Mouse (Mus musculus) fibroblast of lung, adult 2 months (primary cell): Measurements from ENCODE around the gene Ltb.
A peak's percentile ranks its signal among the peaks of the same experiment; 100 is the strongest.

Source experiments
- DNase-seq: peaks from one replicate; pipeline ENCODE4 v3.0.0-alpha.2; 2011; ENCODE audit warnings: low read depth

Ltb gene

DNA sequence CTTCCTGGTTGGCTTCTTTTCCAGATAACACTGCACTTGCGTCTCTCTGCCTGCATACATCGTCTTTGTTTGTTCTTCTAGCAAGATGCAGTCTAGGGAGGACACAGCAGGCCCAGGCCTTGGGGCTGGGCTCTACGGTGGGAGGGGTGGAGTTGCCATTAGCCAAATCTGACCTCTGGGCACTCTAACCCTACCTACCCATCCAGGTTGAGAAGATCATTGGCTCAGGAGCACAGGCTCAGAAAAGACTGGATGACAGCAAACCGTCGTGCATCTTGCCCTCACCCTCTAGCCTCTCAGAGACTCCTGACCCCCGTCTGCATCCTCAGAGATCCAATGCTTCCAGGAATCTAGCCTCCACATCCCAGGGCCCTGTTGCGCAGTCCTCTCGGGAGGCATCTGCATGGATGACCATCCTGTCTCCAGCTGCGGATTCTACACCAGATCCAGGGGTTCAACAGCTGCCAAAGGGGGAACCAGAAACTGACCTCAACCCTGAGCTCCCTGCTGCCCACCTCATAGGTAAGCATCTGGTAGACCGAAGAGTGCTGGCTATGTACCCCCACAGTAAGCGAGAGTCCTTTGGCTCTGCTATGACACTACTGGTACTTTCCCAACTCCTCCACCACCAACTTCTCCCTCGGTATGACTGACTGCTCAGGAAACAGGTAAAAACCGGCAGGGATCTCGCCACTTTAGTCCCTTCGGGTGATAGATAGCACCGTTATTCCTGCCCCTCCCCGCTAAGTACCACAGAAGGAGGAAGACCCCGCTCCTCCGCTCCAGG, 798 bp downstream of the Ltb start:
- no peak for DNase-seq

DNA sequence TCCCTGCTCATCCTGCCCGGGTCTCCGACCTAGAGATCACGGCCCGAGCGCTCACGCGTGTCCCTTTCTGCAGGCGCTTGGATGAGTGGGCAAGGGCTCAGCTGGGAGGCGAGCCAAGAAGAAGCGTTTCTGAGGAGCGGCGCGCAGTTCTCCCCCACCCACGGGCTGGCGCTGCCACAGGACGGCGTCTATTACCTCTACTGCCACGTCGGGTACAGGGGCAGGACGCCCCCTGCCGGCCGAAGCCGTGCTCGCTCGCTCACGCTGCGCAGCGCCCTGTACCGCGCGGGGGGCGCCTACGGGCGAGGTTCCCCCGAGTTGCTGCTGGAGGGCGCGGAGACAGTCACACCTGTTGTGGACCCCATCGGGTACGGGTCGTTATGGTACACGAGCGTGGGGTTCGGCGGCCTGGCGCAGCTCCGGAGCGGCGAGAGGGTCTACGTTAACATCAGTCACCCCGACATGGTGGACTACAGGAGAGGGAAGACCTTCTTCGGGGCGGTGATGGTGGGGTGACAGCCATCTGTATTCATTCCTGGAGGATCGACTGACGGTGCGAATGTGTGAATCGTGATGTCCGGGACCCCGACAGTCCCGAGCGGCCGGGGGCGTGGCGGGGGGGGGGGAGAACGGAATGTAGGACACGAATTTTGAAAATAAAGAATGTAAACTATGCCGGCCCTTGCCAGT, 1.5 kb downstream of the Ltb start:
- DNase-seq: no peak

DNA sequence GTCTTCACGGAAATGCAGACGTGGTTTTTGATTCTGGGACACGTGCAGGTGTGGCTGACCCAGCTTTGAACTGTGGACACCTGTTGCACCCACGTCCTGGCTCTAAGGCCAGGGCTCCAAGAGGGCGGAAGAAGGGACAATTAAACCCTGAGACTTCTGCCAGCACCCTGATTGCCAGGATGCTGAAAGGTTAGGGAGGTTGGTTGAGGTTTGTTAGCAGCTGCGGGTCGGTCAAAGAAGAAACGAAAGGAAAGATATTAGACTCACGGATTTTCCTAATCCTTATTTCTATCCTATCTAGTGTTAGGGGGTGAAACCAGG, 2.0 kb downstream of the Ltb start:
- DNase-seq: no peak

DNA sequence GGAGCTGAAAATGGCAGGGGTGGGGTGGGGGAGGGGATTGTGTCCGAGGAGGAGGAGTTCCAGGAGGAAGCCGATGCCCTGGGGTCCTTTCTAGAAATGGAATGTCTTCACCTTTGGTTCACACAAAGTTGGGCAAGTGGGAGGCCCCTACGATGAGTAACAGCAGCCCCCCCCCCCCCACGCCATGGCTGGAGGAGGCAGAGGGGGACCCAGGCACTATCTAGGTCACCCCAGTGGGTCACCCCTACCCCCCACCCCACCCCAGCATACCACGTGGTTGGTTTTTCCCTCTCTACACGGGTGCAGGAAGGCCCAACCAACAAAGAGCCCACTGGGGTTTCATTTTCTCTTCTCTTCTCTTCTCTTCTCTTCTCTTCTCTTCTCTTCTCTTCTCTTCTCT, 2.9 kb downstream of the Ltb start:
- no peak for DNase-seq

DNA sequence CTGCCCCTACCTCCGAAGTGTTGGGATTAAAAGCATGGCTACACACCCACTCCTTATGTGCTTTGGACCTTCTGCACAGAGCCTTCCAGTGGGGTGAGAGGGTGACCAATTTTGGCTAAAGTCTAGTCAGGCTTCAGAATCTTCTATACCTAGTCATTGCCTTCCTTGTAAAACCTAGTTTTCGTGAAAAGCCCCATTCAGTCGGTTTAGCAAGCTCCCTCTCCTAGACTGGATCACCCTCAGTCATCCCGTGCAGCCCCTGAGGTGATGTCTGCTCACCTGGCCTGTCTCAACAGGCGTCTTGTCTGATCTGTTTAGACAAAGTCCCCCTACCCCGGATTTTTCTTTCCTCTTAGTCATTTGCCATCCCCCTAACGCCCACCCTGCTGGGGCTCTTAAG, 3.8 kb downstream of the Ltb start:
- no peak for DNase-seq

DNA sequence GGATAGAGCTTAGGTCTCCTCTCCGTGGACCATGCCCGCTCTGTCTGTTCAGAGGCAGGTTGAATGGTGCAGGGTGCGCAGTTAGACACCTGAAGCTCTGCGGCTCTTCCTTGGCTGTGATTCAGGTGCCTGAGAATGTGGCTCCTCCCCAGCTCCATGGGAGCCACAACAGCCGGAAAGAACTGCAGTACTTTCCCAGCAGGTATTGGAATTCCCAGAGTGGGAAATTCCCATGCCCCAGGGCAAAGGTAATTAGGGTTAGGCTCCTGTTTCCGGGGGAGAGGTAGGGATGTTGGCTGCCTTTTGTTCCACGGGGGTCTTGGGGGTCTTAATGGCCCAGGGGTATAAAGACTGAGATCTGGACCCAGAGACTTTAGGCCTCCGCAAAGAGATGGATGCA, 4.7 kb downstream of the Ltb start:
- DNase-seq: no peak

DNA sequence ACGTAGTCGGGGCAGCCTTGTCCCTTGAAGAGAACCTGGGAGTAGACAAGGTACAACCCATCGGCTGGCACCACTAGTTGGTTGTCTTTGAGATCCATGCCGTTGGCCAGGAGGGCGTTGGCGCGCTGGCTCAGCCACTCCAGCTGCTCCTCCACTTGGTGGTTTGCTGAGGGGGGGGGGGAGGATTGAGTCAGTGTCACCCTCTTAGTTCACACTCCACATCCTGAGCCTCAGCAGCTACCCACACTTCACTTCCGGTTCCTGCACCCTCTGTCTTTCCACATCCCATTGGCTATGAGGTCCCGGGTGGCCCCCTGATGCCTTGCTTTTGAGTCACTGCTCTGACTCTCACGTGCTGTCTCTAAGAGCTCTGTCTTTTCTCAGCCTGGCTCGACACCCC, 6.2 kb downstream of the Ltb start:
- no peak for DNase-seq

DNA sequence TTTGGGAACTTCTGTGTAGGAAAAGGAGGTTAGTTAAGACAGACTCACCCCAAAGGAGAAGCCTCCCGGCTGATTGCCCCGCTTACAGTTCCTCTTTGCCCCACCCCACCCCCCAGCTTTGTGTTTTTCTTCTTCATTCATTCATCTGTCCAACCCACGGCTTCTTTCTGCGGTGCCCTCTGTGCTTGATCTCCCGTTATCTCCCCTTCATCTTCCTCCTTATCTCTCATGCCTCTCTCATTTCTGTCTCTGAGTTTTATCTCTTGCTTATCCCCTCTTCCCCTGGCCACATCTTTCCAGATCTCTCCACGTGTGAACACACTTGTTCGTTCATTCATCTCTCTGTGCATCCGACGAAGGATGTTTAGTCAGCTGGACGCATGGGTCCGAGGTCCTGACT, 6.9 kb downstream of the Ltb start:
- no peak for DNase-seq

DNA sequence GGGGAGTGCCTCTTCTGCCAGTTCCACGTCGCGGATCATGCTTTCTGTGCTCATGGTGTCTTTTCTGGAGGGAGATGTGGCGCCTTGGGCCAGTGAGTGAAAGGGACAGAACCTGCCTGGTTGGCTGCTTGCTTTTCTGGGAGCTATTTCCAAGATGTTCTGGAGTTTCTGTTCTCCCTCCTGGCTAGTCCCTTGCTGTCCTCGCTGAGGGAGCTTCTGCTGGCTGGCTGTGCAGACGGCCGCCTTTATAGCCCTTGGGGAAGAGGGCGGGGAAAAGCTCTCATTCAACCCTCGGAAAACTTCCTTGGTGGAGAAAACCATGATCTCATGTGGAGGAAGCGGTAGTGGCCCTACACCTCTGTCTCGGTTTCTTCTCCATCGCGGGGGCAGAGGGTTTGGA, 7.5 kb downstream of the Ltb start, which contains the start of gene Tnf:
TSS of gene Tnf (minus strand) at position 221 of the 400 bp plus-strand sequence.
- DNase-seq: no peak

DNA sequence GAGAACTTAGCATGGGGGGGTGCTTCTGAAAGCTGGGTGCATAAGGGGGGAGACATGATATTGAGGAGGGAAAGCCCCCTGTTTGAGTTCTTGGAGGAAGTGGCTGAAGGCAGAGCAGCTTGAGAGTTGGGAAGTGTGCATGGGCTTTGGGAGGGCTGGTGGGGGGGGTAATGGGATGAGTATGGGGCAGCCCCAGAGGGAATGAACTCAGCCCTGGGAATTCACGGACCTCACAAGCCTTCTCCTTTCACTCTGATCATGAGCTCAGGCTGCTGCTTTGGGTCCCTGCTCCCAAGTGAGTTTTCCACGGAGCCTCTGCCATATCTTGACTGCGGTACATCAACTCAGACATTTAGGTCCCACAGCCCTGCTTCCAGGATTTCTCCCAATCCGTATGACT, 8.2 kb downstream of the Ltb start:
- no peak for DNase-seq

DNA sequence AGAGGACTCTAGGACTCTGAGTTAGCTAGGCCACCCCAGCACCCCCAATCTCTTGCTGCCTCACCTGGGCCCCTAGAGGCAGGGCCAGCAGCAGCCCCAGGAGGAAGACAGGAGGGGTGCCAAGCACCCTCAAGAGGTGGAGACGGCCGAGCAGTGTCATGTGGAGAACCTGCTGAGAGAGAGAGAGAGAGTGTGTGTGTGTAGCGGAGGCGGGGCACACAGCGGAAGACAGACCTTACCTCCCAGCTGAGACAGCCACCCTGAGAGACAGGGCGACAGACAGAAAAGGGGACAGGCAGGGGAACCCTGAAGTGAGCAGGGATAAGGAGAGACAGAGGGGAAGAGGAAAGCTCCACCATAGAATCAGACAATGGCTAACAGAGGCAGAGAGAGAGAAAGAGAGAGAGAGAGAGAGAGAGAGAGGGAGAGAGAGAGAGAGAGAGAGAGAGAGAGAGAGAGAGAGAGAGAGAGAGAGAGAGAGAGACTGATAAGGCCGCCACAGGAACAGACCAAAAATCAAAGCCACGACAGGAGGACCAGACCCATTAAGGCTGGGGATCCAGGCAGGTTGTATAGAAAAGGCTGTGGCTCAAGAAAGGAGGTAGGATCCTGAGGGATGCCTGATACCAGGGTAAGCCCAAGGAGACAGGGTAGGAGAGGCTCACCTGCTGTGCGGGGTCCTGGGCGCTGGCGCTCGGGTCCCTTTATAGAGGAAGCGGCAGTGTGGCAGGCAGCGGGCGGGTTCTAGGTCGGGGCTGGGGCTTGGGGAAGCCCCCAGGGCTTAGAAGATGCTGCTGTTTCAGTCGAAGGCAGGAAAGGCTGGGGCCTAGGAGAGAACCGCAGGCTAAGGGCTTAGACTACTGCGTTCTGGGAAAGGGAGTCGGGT, 10.5 kb downstream of the Ltb start, which contains the start of gene Lta:
TSS of gene Lta (minus strand) at position 858 of the 886 bp plus-strand sequence.
- DNase-seq: no peak

DNA sequence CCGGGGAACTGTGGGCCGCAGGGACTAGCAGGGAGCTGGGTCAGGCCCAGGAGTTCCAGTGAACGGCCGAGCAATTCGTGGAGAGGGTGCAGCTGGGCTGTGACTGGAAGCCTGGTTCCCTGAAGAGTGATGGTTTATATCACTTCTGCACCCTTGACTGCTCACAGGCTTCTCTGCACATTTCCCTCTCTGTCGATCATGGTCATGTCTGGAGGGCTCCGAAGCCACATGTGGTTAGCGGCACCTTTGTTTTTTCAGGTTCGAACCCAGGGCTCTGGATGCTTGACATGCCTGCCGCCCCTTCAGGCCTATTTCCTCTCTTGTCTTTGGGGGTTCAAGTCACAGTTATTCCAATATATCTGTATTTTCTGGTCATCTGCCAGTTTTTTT, 11.1 kb downstream of the Ltb start:
- DNase-seq: no peak

DNA sequence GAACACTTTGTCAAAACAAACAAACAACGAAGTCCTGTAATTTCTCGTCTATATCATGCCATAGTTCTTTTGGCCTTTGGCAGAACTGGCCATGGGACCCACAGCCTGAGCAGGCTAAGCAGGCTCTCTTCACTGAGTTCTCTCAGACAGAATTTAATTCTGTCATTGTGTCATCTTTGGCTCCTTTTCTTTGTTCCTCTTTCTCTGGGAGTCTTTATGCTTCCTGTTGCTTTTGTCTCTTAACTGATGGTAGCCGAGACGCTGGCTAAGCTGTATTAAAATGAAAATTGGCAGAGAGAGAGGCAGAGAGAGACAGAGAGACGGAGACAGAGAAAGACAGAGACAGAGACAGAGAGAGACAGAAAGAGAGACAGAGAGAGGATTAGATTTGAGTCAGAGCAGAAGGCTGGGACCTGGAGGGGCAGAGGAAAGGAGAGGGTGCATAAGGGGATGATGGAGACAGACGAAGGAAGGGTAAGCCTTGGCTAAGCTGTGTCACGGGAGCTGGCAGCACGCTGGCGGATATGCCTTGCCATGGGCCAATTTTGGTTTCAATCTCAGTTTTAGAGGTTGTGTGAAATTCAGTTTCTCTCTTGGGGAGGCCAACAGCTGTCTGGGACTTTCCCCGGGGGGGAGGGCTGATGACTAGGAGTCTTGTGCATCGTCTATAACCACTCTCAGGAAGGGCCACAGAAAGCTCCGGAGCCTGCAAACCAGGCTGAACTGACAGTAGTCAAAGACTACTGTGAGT, 15.7 kb downstream of the Ltb start:
- no peak for DNase-seq

DNA sequence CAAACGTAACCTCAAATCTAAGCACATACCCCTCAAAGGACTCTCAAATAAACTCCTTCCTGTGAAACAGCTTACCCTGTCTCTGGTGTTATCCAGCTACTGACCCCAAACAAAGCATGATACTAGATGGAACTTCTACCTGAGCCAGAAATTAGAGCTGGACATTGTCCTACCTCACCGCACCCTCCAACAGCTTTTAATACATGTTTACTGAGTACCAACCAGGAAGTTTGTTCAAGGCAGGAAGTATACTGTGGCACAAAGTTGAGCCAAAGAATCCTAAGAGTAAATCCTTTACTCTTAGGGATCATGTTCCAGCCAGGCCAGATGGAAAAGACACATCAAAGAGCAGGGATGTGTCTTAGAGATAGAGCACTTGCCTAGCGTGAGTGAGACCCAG, 16.4 kb downstream of the Ltb start:
- DNase-seq: no peak

DNA sequence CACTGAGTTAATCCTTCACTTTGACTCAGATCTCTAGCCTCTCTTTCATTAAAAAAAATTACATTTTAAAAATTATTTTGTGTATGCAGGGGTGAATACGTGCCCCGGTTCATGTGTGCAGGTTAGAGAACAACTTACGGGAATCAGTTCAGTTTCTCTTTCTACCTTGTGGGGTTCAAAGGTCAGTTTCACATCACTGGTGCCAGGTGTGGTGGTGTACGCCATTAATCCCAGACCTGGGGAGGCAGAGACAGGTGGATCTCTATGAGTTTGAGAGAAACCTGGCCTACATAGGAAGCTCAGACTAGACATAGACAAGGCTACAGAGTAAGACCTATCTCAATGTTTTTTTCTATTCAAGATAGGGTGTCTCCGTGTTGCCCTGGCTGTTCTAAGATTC, 18.8 kb downstream of the Ltb start:
- DNase-seq: no peak

DNA sequence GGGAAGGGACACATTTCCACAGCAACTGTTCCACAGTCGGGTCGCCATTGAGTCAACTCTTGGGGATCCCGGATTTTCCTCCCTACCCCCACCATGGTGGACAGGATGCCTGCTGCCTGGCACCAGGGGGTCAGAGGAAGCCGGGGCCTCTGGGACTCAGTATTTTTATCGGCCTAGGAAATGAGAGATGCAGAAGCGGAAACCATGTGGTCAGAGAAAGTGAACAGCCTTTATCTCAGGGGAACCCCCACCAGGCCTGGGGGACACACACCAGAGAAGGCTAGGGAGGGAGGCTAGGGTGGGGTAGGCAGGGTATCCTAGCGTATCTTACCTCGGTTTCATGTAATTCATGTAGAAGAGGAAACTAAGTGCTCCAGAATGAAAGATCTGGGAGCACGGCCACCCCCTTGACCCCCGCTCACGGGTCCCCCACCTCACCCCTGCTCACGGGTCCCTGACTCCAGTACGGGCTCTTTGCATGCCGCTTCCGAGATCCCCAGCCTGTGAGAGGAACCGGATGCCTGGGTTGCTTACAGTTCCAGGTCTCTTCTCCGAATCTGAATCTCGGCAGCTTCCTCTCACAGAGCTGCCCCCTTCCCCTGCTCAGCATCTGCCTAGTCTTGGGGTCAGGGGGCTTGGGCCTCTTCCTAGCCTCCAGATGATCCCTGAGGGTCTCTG, 24.4 kb downstream of the Ltb start:
- DNase-seq: no peak

DNA sequence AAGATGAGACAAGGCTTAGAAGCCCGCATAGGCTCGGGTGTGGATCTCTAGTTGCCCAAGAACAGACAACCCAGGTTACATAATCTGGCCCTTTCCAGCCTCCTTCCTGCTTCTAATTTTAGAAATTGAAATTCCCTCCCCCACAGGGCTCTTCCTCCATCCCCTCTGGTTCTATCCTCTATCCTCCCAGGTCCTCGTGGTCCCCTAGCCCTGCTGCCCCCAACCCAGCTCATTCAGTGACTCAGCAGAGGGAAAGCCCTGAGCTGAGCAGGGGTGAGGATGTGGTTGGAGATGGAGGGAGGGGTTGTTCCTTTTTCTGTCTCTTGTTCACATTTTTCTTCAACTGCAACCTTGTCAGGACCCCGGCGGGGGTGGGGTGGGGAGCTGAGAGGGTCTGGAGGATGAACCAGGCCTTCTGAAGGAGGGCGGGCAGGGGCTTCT, 25.4 kb downstream of the Ltb start:
- no peak for DNase-seq

DNA sequence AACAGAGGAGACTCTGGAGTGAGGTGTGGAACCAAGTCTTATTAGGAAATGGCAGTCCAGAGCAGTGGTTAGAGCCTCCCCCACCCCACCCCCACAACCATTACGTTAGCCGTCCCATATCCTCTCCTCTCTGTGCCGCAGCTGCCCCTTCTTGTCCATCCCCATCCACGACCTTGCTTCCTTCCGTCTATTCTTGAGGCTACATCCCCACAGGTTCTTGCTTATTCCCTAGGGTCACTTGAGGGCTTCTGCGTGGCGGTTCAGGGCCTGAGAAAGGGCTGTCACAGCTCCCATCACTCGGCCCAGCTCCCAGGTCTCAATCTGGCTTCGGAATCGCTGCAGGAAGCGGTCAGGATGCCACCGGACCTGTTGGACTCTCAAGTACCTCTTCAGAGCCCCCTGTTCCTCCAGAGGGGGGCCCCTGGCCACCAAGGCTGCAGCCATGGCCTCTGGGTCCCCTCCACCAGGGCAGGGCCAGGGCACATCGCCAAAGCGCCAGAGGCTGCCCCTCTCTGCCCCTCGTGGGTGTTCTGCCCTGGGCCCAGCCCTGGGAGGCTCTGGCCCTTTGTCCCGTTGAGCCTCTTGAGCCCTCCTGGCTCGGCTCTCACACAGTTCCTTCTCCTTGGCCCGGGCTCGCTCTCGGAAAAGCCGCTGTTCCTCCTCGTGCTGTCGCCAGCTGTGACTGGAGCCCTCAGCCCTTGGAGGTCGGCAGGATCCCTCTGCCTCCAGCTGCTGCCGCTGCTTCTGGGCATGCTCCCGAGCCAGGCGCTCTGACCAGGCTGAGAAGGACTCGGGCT, 26.1 kb downstream of the Ltb start, which contains the start of gene Gm16181:
TSS of gene Gm16181 (plus strand) at position 679 of the 797 bp plus-strand sequence.
- no peak for DNase-seq

DNA sequence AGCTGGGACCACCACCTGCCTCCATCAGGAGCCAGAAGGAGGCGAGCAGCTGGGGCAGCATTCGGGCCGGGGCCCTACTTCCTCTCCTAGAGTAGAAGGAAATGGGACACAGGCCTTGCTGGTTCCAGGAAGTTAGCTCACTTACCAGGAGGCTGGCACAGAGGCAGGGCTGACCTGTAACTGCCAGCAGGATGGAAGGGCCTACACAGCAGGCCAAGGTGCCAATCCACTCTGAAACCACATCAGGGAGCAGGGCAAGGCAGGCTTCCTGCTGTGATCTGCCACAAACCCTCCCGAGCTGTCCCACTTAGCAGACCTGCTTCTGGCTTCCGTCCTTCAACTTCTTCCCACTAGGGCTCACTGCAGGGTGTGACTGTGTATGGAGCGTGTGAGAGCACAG, 28.1 kb downstream of the Ltb start:
- no peak for DNase-seq

DNA sequence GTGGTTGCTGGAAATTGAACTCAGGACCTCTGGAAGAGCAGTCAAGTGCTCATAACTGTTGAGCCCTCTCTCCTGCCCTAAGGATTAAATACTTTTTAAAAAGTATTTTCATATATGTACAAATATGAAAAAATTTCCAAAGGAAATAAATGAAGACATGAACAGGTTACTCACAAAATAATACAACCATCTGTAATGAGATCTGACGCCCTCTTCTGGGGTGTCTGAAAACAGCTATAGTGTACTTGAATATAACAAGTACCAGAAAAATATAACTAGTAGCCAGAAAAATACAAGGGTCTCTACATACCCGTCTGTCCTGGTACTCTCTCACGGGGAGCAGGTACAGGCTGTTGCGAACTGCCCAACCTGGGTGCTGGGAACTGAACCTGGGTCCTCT, 30.4 kb downstream of the Ltb start:
- DNase-seq: no peak

DNA sequence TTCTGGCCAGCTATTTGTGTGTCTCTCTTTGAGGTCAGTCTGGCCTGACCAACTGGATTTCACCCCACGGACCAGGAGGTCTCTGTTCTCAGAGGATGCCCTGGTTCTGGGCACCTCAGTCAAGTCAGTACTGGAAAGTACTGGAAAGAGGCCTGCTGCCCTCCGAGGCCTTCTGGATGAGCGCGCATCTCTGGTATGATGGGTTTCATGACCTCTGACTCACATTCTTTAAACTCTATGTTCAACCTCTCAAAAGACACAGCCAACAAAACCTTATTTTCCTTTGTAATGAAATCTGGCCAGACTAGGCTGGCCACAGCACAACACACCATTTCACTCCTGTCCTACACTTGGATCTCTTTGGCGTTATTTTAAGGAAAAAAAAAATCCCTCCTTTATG, 31.2 kb downstream of the Ltb start:
- DNase-seq: peak; percentile 40
